Mouse (Mus musculus): ENCODE measurements at regions not wholly inside any gene's neighbourhood (a gene's known extent, or its start where the extent isn't known, plus 50 kb on each side); places are given as distances from the start of the nearest gene placed in this dataset.

DNA sequence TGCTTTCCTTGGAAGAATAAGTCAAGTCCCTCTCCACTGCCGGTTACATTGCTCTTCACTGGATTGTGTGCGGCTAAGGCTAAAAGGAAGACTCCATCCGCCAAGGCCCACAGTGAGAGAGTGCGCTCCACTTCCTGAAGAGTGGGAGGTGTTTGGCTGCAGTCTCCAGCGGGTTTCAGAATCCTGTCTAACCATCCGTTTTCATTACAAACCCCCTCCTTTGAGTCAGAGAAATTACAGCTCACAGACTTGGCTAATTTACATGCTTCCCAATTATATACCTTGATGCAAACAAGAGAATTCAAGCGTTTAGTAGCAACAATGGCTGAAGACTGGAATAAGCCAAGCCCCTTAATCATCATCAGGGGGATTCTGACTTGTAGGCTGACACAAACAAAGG lies 55.1 kb upstream of the Arl4c start:
- no peak for TF ChIP-seq CTCF (conservative IDR thresholded peaks at IDR 0.05; ENCODE audit: low read length)
- TF ChIP-seq POU5F1 (IDR thresholded peaks at IDR 0.05; ENCODE audit: borderline replicate concordance, low read length): no peak

Data from E14TG2a.4 (cell line).